Mouse (Mus musculus) heart, adult 2 months (tissue): ENCODE data around the gene Ash1l.

Experiments
- CTCF ChIP-seq: fragments of 200-600 bp; IDR thresholded peaks from 2 replicates; pipeline ENCODE4 v1.8.1; 2022; ENCODE audit warnings: antibody characterized with exemption, mild to moderate bottlenecking, moderate library complexity
- EP300 ChIP-seq: fragments of 200-500 bp; IDR thresholded peaks from 2 replicates; pipeline ENCODE4 v1.6.1; 2011; ENCODE audit warnings: low read depth, low read length, control low read depth; ENCODE audit not compliant: insufficient read depth

DNA sequence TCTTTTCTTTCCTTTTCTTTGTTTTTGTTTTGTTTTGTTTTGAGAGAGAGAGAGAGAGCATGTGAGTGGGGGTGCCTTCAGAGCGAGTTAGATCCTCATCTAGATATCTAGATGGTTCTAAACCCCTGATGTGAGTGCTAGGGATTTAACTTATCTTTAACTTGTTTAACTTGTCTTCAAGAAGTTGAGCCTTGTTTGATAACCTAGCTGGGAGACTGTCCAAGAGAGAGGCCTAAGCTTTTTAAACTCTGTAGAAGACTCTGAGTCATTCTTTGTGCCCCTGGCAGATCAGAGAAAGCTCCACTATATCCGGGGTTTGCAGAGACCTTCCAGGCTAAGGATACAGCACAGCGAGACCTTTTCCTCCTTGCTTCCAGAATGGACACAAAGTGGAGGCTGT is 157.1 kb downstream of the Ash1l start:
- TF ChIP-seq CTCF = no peak
- no peak for TF ChIP-seq EP300
